Mouse (Mus musculus): Measurements from ENCODE around the gene Rnf168. TPM values are rescaled to one million over a fixed set of nuclear protein-coding genes. Genes with fewer than 3 reads are reported as not detected.
"Not testable (repeated sequence)": the region's sequence is repeated elsewhere in the genome, so short reads cannot be mapped to it uniquely, and the experiment has no call there.

Rnf168 gene
- polyA plus RNA-seq, 1 experiment from 2014 or later, result 37.2 TPM

DNA sequence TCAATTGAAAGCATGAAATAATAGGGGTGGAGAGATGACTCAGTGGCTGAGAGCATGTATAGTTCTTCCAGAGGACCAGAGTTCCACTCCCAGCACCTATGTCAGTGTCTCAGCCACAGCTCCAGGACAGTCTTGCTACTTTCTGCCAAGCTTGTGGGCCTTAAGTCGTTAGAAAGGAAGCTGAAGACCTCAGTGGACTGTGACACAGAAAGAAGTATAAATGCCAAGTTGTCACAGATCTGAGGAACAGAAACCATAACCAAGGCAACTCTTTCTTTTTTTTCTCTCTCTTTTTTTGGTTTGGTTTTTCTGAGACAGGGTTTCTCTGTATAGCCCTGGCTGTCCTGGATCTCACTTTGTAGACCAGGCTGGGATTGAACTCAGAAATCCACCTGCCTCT lies 1.4 kb upstream of the Rnf168 start:
- H3K27me3 ChIP-seq, result no peaks in the 10 kb centered on the region
- peaks cover 8% of the 10 kb centered on the region; the same call in 1 of the 2 replicates for H3K9me3 ChIP-seq
- H3K4me1 ChIP-seq, result peaks cover 29% of the 10 kb centered on the region
- H3K9ac ChIP-seq, result no peak overlapping the region
- 71% methylated on average over 1 of the region's 1 CpGs for WGBS
- H3K36me3 ChIP-seq, result peaks cover 8% of the 10 kb centered on the region; the same call in 1 of the 2 replicates
- H3K27ac ChIP-seq, result no peak overlapping the region
- H3K4me2 ChIP-seq (replicated peaks), result no peak overlapping the region
- no peak for ATAC-seq (ENCODE audit: low FRiP score, low read depth)
- H3K4me3 ChIP-seq, result no peak overlapping the region

DNA sequence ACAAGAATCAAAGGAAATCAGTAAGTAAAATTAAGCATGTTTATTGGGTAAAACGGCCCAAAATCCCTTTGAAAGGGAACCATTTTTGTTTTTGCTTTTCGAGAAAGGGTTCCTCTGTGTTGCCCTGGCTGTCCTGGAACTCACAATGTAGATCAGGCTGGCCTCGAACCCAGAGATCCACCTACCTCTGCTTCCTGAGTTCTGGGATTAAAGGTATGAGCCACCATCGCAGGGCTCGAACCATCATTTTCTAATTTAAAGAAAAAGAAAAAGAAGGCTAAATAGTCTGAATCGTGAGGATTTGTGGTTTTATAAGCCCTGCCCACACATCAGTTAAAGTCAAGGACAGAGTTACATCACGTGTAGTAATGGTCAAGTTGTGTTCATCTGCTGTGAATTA lies 1.1 kb downstream of the Rnf168 start:
- H3K27ac ChIP-seq, result 0 out of 2 replicates have a peak overlapping the region, but pooled peaks have one; percentile 95
- 51% methylated on average over 7 of the region's 7 CpGs for WGBS

DNA sequence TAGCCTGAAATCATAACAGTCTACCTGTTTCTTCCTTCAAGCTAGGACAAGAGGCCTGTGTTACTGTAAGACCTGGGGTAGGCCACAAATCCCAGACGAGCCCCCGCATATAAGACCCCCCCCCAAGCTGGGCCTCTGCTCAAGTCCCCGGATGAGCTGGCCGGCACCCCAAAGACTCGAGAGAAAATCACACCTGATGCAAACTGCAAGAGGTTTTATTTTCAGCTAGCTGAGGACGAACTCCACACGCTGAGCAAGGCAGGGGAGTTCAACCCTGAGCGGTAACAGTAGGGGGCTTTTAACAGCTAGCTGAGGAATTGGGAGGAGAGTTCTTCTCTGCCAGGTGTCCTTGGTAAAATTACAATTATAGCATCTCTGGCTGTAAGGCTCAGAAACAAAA lies 3.0 kb downstream of the Rnf168 start:
- 81% methylated on average over 8 of the region's 8 CpGs for WGBS

More for the DNA sequence above, 1.1 kb downstream of the Rnf168 start:
- H3K9ac ChIP-seq, result peak overlapping the region; percentile 92
- H3K27me3 ChIP-seq, result no peaks in the 10 kb centered on the region
- peaks cover 8% of the 10 kb centered on the region; the same call in 1 of the 2 replicates for H3K9me3 ChIP-seq
- peaks cover 36% of the 10 kb centered on the region for H3K4me1 ChIP-seq
- ATAC-seq (ENCODE audit: low FRiP score, low read depth), result no peak
- H3K36me3 ChIP-seq, result peaks cover 22% of the 10 kb centered on the region
- H3K4me2 ChIP-seq (replicated peaks), result peak overlapping the region; percentile 75
- H3K4me3 ChIP-seq, result peak overlapping the region; percentile 80

DNA sequence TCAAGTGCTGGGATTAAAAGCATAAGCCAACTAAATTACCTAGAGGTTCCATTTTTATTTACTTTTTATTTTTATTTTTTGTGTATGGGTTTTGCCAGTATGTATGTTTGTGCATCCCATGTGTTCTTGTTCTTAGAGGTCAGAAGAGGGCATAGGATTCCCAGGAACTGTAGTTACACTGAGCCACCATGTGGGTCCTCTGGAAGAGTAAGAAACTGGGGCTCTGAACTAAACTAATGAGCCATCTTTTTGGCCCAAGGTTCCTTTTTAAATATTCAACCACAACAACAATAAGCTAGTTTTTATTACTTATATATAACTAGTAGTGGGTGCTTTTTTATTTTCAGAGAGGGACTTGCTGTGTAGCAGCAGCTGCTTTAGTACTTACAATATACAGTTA lies 5.3 kb downstream of the Rnf168 start:
- peaks cover 8% of the 10 kb centered on the region; the same call in 1 of the 2 replicates for H3K9me3 ChIP-seq
- peaks cover 31% of the 10 kb centered on the region for H3K4me1 ChIP-seq
- H3K27ac ChIP-seq, result no peak overlapping the region
- H3K27me3 ChIP-seq, result no peaks in the 10 kb centered on the region
- H3K9ac ChIP-seq, result no peak overlapping the region
- ATAC-seq (ENCODE audit: low FRiP score, low read depth), result no peak
- no peak overlapping the region for H3K4me3 ChIP-seq
- no peak overlapping the region for H3K4me2 ChIP-seq (replicated peaks)
- peaks cover 63% of the 10 kb centered on the region for H3K36me3 ChIP-seq

More for the DNA sequence above, 3.0 kb downstream of the Rnf168 start:
- Histone ChIP-seq H3K4me2 (replicated peaks) (peak overlapping the region; percentile 47), H3K27me3 (no peaks in the 10 kb centered on the region), H3K4me1 (peaks cover 36% of the 10 kb centered on the region), H3K9ac (no peak overlapping the region), H3K4me3 (peak overlapping the region; percentile 15), H3K9me3 (peaks cover 8% of the 10 kb centered on the region; the same call in 1 of the 2 replicates), H3K27ac (no peak overlapping the region), H3K36me3 (peaks cover 40% of the 10 kb centered on the region)
- ATAC-seq (ENCODE audit: low FRiP score, low read depth), result no peak

DNA sequence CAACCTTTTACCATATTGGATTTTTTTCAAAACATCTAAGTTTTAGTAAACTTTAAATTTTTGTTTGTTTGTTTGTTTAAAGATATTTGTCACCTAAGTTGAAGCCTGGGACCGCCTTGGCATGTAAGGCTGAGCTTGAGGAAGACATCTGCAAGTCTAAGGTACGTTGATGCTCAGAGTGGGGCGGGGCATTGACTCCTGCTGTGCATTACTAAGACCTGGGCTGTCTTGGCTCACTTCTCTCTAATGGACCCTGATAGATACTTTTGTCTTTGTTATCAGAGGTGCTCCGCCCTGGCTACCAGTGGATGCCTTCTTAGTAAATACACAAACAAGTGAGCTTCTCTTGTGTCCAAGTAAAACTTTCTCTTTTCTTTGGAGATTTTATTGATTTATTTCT lies 14.6 kb downstream of the Rnf168 start:
- Histone ChIP-seq H3K27me3 (no peaks in the 10 kb centered on the region), H3K36me3 (peaks cover 59% of the 10 kb centered on the region), H3K4me2 (replicated peaks) (no peak overlapping the region), H3K4me1 (no peaks in the 10 kb centered on the region), H3K9ac (no peak overlapping the region), H3K27ac (no peak overlapping the region), H3K9me3 (no peaks in the 10 kb centered on the region), H3K4me3 (no peak overlapping the region)
- no peak for ATAC-seq (ENCODE audit: low FRiP score, low read depth)
- 95% methylated on average over 4 of the region's 4 CpGs for WGBS

DNA sequence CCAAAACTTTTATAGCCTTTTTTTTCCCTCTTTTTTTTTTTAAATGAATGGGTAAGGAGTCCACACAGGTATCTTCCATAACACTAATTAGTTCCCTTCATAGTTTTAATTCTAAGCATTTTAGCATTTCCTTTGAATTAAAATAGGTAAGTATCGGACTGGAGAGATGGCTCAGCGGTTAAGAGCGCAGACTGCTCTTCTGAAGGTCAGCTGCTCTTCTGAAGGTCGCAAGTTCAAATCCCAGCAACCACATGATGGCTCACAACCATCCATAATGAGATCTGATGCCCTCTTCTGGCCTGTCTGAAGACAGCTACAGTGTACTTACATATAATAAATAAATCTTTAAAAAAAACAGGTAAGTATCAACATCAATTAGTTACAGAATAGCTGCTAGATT lies 22.4 kb downstream of the Rnf168 start:
- not testable (repeated sequence) for H3K4me3 ChIP-seq; H3K9me3 ChIP-seq; H3K27me3 ChIP-seq; H3K4me1 ChIP-seq; H3K4me2 ChIP-seq (replicated peaks); H3K27ac ChIP-seq; ATAC-seq (ENCODE audit: low FRiP score, low read depth); H3K9ac ChIP-seq
- H3K36me3 ChIP-seq, result peaks cover 63% of the 10 kb centered on the region
- WGBS, result 97% methylated on average over 4 of the region's 4 CpGs

DNA sequence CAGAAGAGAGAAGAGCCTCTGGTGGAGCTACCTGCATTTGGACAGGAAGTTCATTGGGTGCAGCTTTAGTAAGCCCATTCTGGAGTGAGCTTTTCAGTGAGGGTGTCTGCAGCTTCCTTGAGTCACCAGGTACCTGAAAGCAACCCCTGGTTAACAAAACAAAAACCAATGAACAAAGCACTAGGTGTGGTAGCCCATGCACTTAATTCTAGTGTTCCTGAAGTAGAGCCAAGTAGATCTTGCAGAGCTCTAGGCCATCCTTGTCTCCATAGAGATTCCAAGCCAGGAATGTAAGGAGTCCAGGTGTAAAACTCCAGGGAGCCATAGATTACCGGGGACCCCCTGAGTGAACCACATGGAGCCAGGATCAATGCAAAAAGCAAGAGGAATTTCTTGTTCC lies 25.8 kb downstream of the Rnf168 start:
- no peak overlapping the region for H3K4me3 ChIP-seq
- no peaks in the 10 kb centered on the region for H3K27me3 ChIP-seq
- no peaks in the 10 kb centered on the region for H3K4me1 ChIP-seq
- no peak overlapping the region for H3K27ac ChIP-seq
- ATAC-seq (ENCODE audit: low FRiP score, low read depth), result no peak
- H3K4me2 ChIP-seq (replicated peaks), result no peak overlapping the region
- no peak overlapping the region for H3K9ac ChIP-seq
- peaks cover 38% of the 10 kb centered on the region for H3K36me3 ChIP-seq
- WGBS, result 60% methylated on average over 1 of the region's 1 CpGs
- H3K9me3 ChIP-seq, result no peaks in the 10 kb centered on the region

DNA sequence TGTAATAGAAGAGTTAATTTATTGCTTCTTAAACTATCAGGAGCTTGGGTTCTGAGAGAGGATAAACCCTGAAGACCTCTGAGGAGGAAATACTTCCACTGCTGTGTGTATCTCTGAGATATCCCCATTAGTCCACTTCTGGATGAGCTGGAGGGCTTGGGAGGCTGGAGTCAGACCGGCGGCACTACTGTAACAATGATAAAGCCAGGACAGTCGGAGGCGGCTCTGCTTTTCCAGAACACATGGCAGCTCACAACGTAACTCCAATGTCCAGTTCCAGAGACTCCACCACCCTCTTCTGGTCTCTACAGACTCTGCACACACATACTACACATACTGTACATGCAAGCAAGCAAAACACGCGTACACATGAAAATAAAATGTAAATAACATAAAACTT lies 26.6 kb downstream of the Rnf168 start:
- no peak overlapping the region for H3K27ac ChIP-seq
- H3K9me3 ChIP-seq, result no peaks in the 10 kb centered on the region
- no peaks in the 10 kb centered on the region for H3K4me1 ChIP-seq
- no peak overlapping the region for H3K4me3 ChIP-seq
- no peaks in the 10 kb centered on the region for H3K27me3 ChIP-seq
- H3K36me3 ChIP-seq, result peaks cover 29% of the 10 kb centered on the region
- 95% methylated on average over 7 of the region's 7 CpGs for WGBS
- H3K4me2 ChIP-seq (replicated peaks), result no peak overlapping the region
- H3K9ac ChIP-seq, result no peak overlapping the region
- no peak for ATAC-seq (ENCODE audit: low FRiP score, low read depth)

DNA sequence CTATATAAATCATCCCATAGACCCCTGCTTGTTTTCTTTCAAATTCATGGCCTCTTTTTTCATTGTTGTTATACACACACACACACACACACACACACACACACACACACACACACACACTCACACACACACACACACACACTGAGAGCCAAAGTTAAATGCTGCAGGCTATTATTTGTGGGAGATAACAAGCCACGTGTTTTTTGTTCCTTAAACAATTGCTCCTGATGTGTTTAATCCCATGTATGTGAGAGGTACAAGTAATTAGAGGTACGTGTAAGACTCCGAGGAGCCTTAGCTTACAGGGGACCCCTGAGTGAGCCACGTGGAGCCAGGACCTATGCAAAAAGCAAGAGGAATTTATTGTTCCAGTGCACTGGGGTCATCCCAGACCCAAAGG lies 34.7 kb downstream of the Rnf168 start:
- H3K9me3 ChIP-seq, result no peaks in the 10 kb centered on the region
- no peaks in the 10 kb centered on the region; the same call in 1 of the 2 replicates for H3K27me3 ChIP-seq
- no peaks in the 10 kb centered on the region for H3K4me1 ChIP-seq
- H3K4me2 ChIP-seq (replicated peaks), result no peak overlapping the region
- H3K9ac ChIP-seq, result no peak overlapping the region
- H3K36me3 ChIP-seq, result no peaks in the 10 kb centered on the region
- no peak for ATAC-seq (ENCODE audit: low FRiP score, low read depth)
- no peak overlapping the region for H3K27ac ChIP-seq
- H3K4me3 ChIP-seq, result no peak overlapping the region
- 62% methylated on average over 4 of the region's 4 CpGs for WGBS

DNA sequence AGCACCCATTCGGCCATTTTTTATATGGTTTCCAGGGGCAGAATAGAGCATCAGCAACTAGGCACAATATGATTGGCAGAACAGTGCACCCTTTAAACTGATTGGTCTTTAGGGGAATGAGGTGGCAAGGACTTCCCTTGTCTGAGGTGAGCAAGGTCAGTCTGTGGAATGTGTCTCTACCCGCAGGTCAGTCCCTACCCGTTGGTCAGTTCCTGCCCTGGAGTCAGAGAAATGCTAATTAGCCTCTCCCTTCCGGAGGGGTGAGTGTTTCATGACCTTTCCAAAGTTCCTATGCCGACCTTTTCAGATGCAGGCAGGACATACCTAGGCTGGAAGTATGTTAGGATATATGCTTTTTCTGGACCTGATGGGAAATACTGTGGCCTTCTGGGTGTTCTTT lies 35.1 kb downstream of the Rnf168 start:
- Histone ChIP-seq H3K27ac (no peak overlapping the region), H3K4me2 (replicated peaks) (no peak overlapping the region), H3K36me3 (no peaks in the 10 kb centered on the region), H3K4me3 (no peak overlapping the region), H3K4me1 (no peaks in the 10 kb centered on the region), H3K9ac (no peak overlapping the region), H3K9me3 (no peaks in the 10 kb centered on the region), H3K27me3 (no peaks in the 10 kb centered on the region; the same call in 1 of the 2 replicates)
- WGBS, result 28% methylated on average over 5 of the region's 5 CpGs
- no peak for ATAC-seq (ENCODE audit: low FRiP score, low read depth)

DNA sequence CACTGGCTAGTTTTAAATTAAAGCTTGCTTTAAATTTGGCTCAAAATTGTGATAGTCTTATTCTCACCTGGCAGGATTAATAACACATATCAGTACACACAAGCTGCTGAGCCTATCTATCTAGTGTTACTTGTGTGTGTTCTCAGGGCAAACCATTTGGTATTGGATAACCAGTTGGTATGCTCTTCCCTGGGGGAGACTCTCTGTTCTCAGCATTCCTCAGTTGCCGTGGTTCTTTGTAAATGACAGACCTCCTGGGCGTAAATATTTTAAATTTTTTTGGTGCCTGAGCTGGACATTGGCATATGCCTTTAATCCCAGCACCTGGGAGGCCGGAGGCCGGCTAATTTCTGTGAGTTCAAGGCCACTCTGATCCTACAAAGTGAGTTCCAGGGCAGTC lies 35.6 kb downstream of the Rnf168 start:
- Histone ChIP-seq H3K9ac (no peak overlapping the region), H3K27ac (no peak overlapping the region), H3K4me2 (replicated peaks) (no peak overlapping the region), H3K9me3 (no peaks in the 10 kb centered on the region), H3K4me3 (no peak overlapping the region), H3K27me3 (no peaks in the 10 kb centered on the region; the same call in 1 of the 2 replicates), H3K36me3 (no peaks in the 10 kb centered on the region), H3K4me1 (no peaks in the 10 kb centered on the region)
- ATAC-seq (ENCODE audit: low FRiP score, low read depth), result no peak
- 50% methylated on average over 4 of the region's 4 CpGs for WGBS

DNA sequence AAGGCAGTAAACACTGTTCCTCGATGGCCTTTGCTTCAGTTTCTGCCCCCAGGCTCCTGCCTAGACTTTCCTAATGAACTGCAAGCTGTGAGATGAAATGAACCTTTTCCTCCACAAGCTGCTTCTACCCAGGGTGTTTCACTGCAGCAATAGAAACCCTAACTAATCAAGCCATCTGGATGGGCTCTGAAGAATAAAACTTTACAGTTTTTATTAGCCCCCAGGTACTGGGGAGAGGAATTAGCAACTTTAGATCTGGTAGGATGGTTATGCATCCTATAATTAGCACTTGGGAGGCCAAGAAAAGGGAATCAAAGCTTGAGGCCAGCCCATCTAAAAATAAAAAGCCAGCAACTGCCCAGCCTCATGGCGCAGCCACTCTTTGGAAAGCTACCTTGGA lies 39.3 kb downstream of the Rnf168 start:
- Histone ChIP-seq H3K4me3 (no peak overlapping the region), H3K9me3 (no peaks in the 10 kb centered on the region), H3K4me2 (replicated peaks) (no peak overlapping the region), H3K4me1 (no peaks in the 10 kb centered on the region), H3K9ac (no peak overlapping the region), H3K27ac (no peak overlapping the region), H3K36me3 (no peaks in the 10 kb centered on the region), H3K27me3 (no peaks in the 10 kb centered on the region; the same call in 1 of the 2 replicates)
- 26% methylated on average over 2 of the region's 2 CpGs for WGBS
- ATAC-seq (ENCODE audit: low FRiP score, low read depth), result no peak

DNA sequence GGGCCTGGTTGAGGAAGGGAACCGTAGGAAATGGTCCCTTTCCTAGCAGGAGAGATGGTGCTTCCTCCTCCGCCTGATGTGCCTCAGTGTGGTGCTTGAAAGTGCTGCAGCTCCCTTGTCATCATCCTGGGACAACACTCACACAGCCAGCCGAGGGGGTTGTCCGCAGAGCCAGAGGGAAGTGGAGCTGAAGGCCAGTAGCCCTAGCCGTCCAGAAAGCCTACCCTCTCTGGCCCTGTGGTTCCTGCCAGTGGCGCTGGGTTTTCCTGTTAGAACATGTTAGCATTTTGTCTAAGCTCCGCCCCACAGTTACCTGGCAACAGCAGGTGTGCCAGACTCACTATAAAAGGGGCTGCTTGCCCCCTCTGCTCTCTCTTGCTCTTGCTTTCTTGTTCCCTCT lies 46.7 kb downstream of the Rnf168 start:
- WGBS, result 31% methylated on average over 7 of the region's 7 CpGs
- H3K4me1 ChIP-seq, result no peaks in the 10 kb centered on the region
- no peak for ATAC-seq (ENCODE audit: low FRiP score, low read depth)

More for the DNA sequence above, 46.7 kb downstream of the Rnf168 start:
- Histone ChIP-seq H3K4me3 (no peak overlapping the region), H3K9ac (no peak overlapping the region), H3K27me3 (no peaks in the 10 kb centered on the region), H3K9me3 (no peaks in the 10 kb centered on the region), H3K36me3 (no peaks in the 10 kb centered on the region), H3K4me2 (replicated peaks) (no peak overlapping the region; the same call in 1 of the 2 replicates), H3K27ac (no peak overlapping the region)
